Mouse (Mus musculus): Measurements from ENCODE around the gene Cabin1. TPM values are rescaled to one million over a fixed set of nuclear protein-coding genes. Genes with fewer than 3 reads are reported as not detected.

Cabin1 gene
- polyA plus RNA-seq, 1 experiment from 2014 or later: 13.6 TPM

GRCm38 (mm10) chr10:75635019-75635692, 129.0 kb downstream of the Cabin1 start:
- no peaks in the 10 kb centered on the region for H3K4me1 ChIP-seq (ENCODE audit: control insufficient read depth, low read depth, low read length)
- no peak for ATAC-seq (ENCODE audit: low read depth)
- H3K27ac ChIP-seq (ENCODE audit: low read length): no peak overlapping the region
- no peak overlapping the region for H3K4me2 ChIP-seq (ENCODE audit: low read depth, low read length)
- no peaks in the 10 kb centered on the region for H3K9me3 ChIP-seq (replicated peaks; ENCODE audit: control insufficient read depth, low read length)
- no peak overlapping the region for H3K4me3 ChIP-seq (ENCODE audit: low read depth, low read length)
- peaks cover 2% of the 10 kb centered on the region; the same call in 1 of the 2 replicates for H3K27me3 ChIP-seq (ENCODE audit: control insufficient read depth, insufficient read depth, low read depth, low read length)
- H3K36me3 ChIP-seq (ENCODE audit: control insufficient read depth, insufficient read depth): no peaks in the 10 kb centered on the region
- 57% methylated on average over 14 of the region's 14 CpGs for WGBS (ENCODE audit: insufficient replicate concordance)
- H3K9ac ChIP-seq (ENCODE audit: low read depth, low read length): no peak overlapping the region

GRCm38 (mm10) chr10:75634610-75635009, 129.5 kb downstream of the Cabin1 start:
- Histone ChIP-seq H3K9me3 (replicated peaks; ENCODE audit: control insufficient read depth, low read length) (no peaks in the 10 kb centered on the region), H3K36me3 (ENCODE audit: control insufficient read depth, insufficient read depth) (no peaks in the 10 kb centered on the region), H3K4me1 (ENCODE audit: control insufficient read depth, low read depth, low read length) (no peaks in the 10 kb centered on the region), H3K27ac (ENCODE audit: low read length) (no peak overlapping the region), H3K4me3 (ENCODE audit: low read depth, low read length) (no peak overlapping the region), H3K4me2 (ENCODE audit: low read depth, low read length) (no peak overlapping the region), H3K9ac (ENCODE audit: low read depth, low read length) (no peak overlapping the region), H3K27me3 (ENCODE audit: control insufficient read depth, insufficient read depth, low read depth, low read length) (peaks cover 2% of the 10 kb centered on the region; the same call in 1 of the 2 replicates)
- ATAC-seq (ENCODE audit: low read depth): no peak
- 73% methylated on average over 8 of the region's 8 CpGs for WGBS (ENCODE audit: insufficient replicate concordance)

GRCm38 (mm10) chr10:75633576-75634139, 130.5 kb downstream of the Cabin1 start:
- no peak overlapping the region for H3K27ac ChIP-seq (ENCODE audit: low read length)
- H3K36me3 ChIP-seq (ENCODE audit: control insufficient read depth, insufficient read depth): no peaks in the 10 kb centered on the region
- 55% methylated on average over 14 of the region's 14 CpGs for WGBS (ENCODE audit: insufficient replicate concordance)
- H3K27me3 ChIP-seq (ENCODE audit: control insufficient read depth, insufficient read depth, low read depth, low read length): peaks cover 2% of the 10 kb centered on the region; the same call in 1 of the 2 replicates
- no peak overlapping the region for H3K4me2 ChIP-seq (ENCODE audit: low read depth, low read length)
- ATAC-seq (ENCODE audit: low read depth): no peak
- H3K9me3 ChIP-seq (replicated peaks; ENCODE audit: control insufficient read depth, low read length): no peaks in the 10 kb centered on the region
- H3K4me1 ChIP-seq (ENCODE audit: control insufficient read depth, low read depth, low read length): no peaks in the 10 kb centered on the region
- no peak overlapping the region for H3K9ac ChIP-seq (ENCODE audit: low read depth, low read length)
- H3K4me3 ChIP-seq (ENCODE audit: low read depth, low read length): no peak overlapping the region

- no peak overlapping the region for H3K9ac ChIP-seq (ENCODE audit: low read depth, low read length)
- H3K4me1 ChIP-seq (ENCODE audit: control insufficient read depth, low read depth, low read length): no peaks in the 10 kb centered on the region
- H3K4me3 ChIP-seq (ENCODE audit: low read depth, low read length): no peak overlapping the region
- peaks cover 2% of the 10 kb centered on the region; the same call in 1 of the 2 replicates for H3K27me3 ChIP-seq (ENCODE audit: control insufficient read depth, insufficient read depth, low read depth, low read length)
- no peaks in the 10 kb centered on the region for H3K36me3 ChIP-seq (ENCODE audit: control insufficient read depth, insufficient read depth)
- no peak overlapping the region for H3K4me2 ChIP-seq (ENCODE audit: low read depth, low read length)
- no peak for ATAC-seq (ENCODE audit: low read depth)
- no peaks in the 10 kb centered on the region for H3K9me3 ChIP-seq (replicated peaks; ENCODE audit: control insufficient read depth, low read length)
- WGBS (ENCODE audit: insufficient replicate concordance): 66% methylated on average over 5 of the region's 5 CpGs
- H3K27ac ChIP-seq (ENCODE audit: low read length): no peak overlapping the region
Observed at GRCm38 (mm10) chr10:75633048-75633447, 131.1 kb downstream of the Cabin1 start.

- no peaks in the 10 kb centered on the region for H3K36me3 ChIP-seq (ENCODE audit: control insufficient read depth, insufficient read depth)
- H3K4me1 ChIP-seq (ENCODE audit: control insufficient read depth, low read depth, low read length): no peaks in the 10 kb centered on the region
- ATAC-seq (ENCODE audit: low read depth): no peak
- H3K27ac ChIP-seq (ENCODE audit: low read length): no peak overlapping the region
- H3K4me3 ChIP-seq (ENCODE audit: low read depth, low read length): no peak overlapping the region
- H3K9ac ChIP-seq (ENCODE audit: low read depth, low read length): no peak overlapping the region
- H3K9me3 ChIP-seq (replicated peaks; ENCODE audit: control insufficient read depth, low read length): no peaks in the 10 kb centered on the region
- WGBS (ENCODE audit: insufficient replicate concordance): 55% methylated on average over 5 of the region's 5 CpGs
- H3K4me2 ChIP-seq (ENCODE audit: low read depth, low read length): no peak overlapping the region
- H3K27me3 ChIP-seq (ENCODE audit: control insufficient read depth, insufficient read depth, low read depth, low read length): peaks cover 2% of the 10 kb centered on the region; the same call in 1 of the 2 replicates
Observed at GRCm38 (mm10) chr10:75632633-75633032, 131.5 kb downstream of the Cabin1 start.

GRCm38 (mm10) chr10:75627490-75627889, 136.7 kb downstream of the Cabin1 start:
- H3K4me2 ChIP-seq (ENCODE audit: low read depth, low read length): no peak overlapping the region
- H3K9ac ChIP-seq (ENCODE audit: low read depth, low read length): no peak overlapping the region
- no peak for ATAC-seq (ENCODE audit: low read depth)
- WGBS (ENCODE audit: insufficient replicate concordance): 66% methylated on average over 3 of the region's 3 CpGs
- H3K4me1 ChIP-seq (ENCODE audit: control insufficient read depth, low read depth, low read length): no peaks in the 10 kb centered on the region
- H3K9me3 ChIP-seq (replicated peaks; ENCODE audit: control insufficient read depth, low read length): no peaks in the 10 kb centered on the region
- H3K36me3 ChIP-seq (ENCODE audit: control insufficient read depth, insufficient read depth): no peaks in the 10 kb centered on the region
- H3K27me3 ChIP-seq (ENCODE audit: control insufficient read depth, insufficient read depth, low read depth, low read length): no peaks in the 10 kb centered on the region; the same call in 1 of the 2 replicates
- H3K27ac ChIP-seq (ENCODE audit: low read length): no peak overlapping the region
- H3K4me3 ChIP-seq (ENCODE audit: low read depth, low read length): no peak overlapping the region

- Histone ChIP-seq H3K4me3 (ENCODE audit: low read depth, low read length) (no peak overlapping the region), H3K27me3 (ENCODE audit: control insufficient read depth, insufficient read depth, low read depth, low read length) (no peaks in the 10 kb centered on the region; the same call in 1 of the 2 replicates), H3K9ac (ENCODE audit: low read depth, low read length) (no peak overlapping the region), H3K27ac (ENCODE audit: low read length) (no peak overlapping the region), H3K36me3 (ENCODE audit: control insufficient read depth, insufficient read depth) (no peaks in the 10 kb centered on the region), H3K4me1 (ENCODE audit: control insufficient read depth, low read depth, low read length) (no peaks in the 10 kb centered on the region), H3K4me2 (ENCODE audit: low read depth, low read length) (no peak overlapping the region), H3K9me3 (replicated peaks; ENCODE audit: control insufficient read depth, low read length) (no peaks in the 10 kb centered on the region)
- no peak; the same call in 1 of the 2 replicates for ATAC-seq (ENCODE audit: low read depth)
- 45% methylated on average over 3 of the region's 3 CpGs for WGBS (ENCODE audit: insufficient replicate concordance)
Observed at GRCm38 (mm10) chr10:75626991-75627390, 137.2 kb downstream of the Cabin1 start.

GRCm38 (mm10) chr10:75625920-75626319, 138.2 kb downstream of the Cabin1 start:
- Histone ChIP-seq H3K27me3 (ENCODE audit: control insufficient read depth, insufficient read depth, low read depth, low read length) (no peaks in the 10 kb centered on the region), H3K4me2 (ENCODE audit: low read depth, low read length) (no peak overlapping the region)
- 49% methylated on average over 6 of the region's 6 CpGs for WGBS (ENCODE audit: insufficient replicate concordance)

GRCm38 (mm10) chr10:75620818-75621217, 143.3 kb downstream of the Cabin1 start:
- Histone ChIP-seq H3K27ac (ENCODE audit: low read length) (no peak overlapping the region), H3K9ac (ENCODE audit: low read depth, low read length) (no peak overlapping the region), H3K36me3 (ENCODE audit: control insufficient read depth, insufficient read depth) (no peaks in the 10 kb centered on the region), H3K27me3 (ENCODE audit: control insufficient read depth, insufficient read depth, low read depth, low read length) (no peaks in the 10 kb centered on the region), H3K4me1 (ENCODE audit: control insufficient read depth, low read depth, low read length) (no peaks in the 10 kb centered on the region), H3K9me3 (replicated peaks; ENCODE audit: control insufficient read depth, low read length) (no peaks in the 10 kb centered on the region), H3K4me2 (ENCODE audit: low read depth, low read length) (no peak overlapping the region), H3K4me3 (ENCODE audit: low read depth, low read length) (no peak overlapping the region)
- no peak for ATAC-seq (ENCODE audit: low read depth)
- WGBS (ENCODE audit: insufficient replicate concordance): 27% methylated on average over 3 of the region's 3 CpGs

More at GRCm38 (mm10) chr10:75625920-75626319, 138.2 kb downstream of the Cabin1 start:
- no peaks in the 10 kb centered on the region for H3K9me3 ChIP-seq (replicated peaks; ENCODE audit: control insufficient read depth, low read length)
- no peaks in the 10 kb centered on the region for H3K4me1 ChIP-seq (ENCODE audit: control insufficient read depth, low read depth, low read length)
- H3K4me3 ChIP-seq (ENCODE audit: low read depth, low read length): no peak overlapping the region
- H3K9ac ChIP-seq (ENCODE audit: low read depth, low read length): no peak overlapping the region
- H3K27ac ChIP-seq (ENCODE audit: low read length): no peak overlapping the region
- H3K36me3 ChIP-seq (ENCODE audit: control insufficient read depth, insufficient read depth): no peaks in the 10 kb centered on the region
- ATAC-seq (ENCODE audit: low read depth): no peak
